Mouse (Mus musculus): Measurements from ENCODE around the gene Tmem161b. TPM values are rescaled to one million over a fixed set of nuclear protein-coding genes. Genes with fewer than 3 reads are reported as not detected.

The Tmem161b gene
- polyA plus RNA-seq, 1 experiment from 2014 or later, result 15.0 TPM

Small RNA genes lying within 50 kb of the gene (microRNA-seq; reads per million reads assigned to microRNA genes)
- gene Gm24331, result not detected
